Mouse (Mus musculus) stomach, postnatal 0 days (tissue): ENCODE results near the gene Rpl36a.

Experiments
- CTCF ChIP-seq: IDR thresholded peaks from 2 replicates; pipeline ENCODE4 v1.5.1; 2016; ENCODE audit warnings: antibody characterized with exemption, low read depth, mild to moderate bottlenecking, moderate library complexity
- EP300 ChIP-seq: optimal IDR thresholded peaks from 2 replicates; pipeline ENCODE3; 2016; ENCODE audit warnings: antibody characterized with exemption

DNA sequence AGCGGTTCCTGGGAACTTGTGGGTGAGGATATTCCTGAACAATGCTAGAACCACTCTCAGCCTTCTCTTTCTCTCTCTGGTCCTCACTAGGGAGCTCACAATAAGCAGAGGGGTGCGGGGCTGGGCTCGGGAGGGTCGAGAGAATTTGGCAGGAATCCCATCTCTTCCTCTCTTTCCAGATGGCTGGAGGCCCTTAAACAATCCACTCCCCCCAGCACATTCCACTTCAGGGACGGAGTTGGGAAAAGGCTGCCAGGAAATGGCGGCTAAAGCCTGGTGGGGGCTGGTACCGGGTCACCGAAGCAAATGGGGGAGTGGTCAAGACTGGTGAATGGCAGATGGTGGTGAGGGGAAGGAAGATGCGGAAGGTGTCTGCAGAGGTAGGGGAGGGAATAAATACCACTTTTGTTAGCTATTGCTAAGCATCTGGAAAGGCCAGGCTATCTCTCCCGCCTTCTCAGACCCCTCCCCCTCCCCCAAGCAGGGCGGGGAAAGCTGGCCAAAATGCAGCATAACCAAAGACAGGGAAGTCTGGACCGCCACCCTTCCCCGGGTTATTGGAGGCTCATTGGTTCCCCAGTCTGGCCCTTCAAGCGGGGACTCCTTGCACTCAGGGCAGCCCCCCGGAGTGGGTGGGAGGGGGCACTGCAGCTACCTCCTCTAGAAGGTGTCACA lies 27.0 kb downstream of the Rpl36a start:
- TF ChIP-seq CTCF (no peak), EP300 (no peak)
